Mouse (Mus musculus): ENCODE measurements around the gene Loxl4.

- TF ChIP-seq CTCF (IDR thresholded peaks at IDR 0.05; ENCODE audit: insufficient read depth, low read length) (no peak), POLR2A (IDR thresholded peaks at IDR 0.05; ENCODE audit: borderline replicate concordance, extremely low read depth, low read depth, low read length) (no peak)
Measured at GRCm38 (mm10) chr19:42582811-42583370, 29.7 kb downstream of the Loxl4 start.

Measured in lung, adult 2 months (tissue).